Mouse (Mus musculus): ENCODE results near the gene Pptc7. TPM values are rescaled to one million over a fixed set of nuclear protein-coding genes. Genes with fewer than 3 reads are reported as not detected.

Gene Pptc7
- polyA plus RNA-seq, 1 experiment: 27.9 TPM

DNA sequence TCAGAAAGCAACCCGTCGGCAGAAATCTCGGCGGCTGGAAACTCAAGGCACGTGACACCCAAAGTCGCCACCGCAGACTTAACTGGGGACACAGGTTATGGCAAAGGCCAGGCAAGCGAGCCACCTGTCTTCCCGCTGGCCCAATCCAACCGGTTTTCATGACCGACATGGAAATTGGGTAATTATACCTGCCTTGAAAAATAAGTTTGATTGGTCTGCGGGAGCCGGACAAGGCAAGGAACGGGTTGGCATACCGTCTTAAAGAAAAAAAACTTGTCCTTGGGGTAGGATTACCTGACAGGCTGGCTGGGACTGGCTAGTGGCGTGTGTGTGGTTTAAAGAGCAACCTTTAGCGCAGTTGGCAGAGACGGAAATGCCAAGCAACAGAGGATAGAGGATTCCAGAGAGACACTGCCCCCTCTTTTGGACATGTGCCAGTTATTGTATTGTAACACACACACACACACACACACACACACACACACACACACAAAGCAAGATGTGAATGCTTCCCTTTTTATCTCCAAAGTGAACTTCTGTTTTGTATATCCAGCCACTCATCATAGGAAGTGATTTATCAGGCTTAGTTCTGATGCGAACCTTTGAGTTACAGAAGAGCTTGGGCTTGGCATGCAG lies 3.2 kb upstream of the Pptc7 start:
- H3K4me1 ChIP-seq (ENCODE audit: control insufficient read depth, insufficient read depth, low read length): peaks cover 1% of the 10 kb centered on the region; the same call in 1 of the 2 replicates
- H3K27ac ChIP-seq (ENCODE audit: insufficient read depth, low read length): no peak overlapping the region
- no peak overlapping the region for H3K4me3 ChIP-seq (ENCODE audit: insufficient read depth, low read length)
- no peak for TF ChIP-seq CTCF (IDR thresholded peaks at IDR 0.05; ENCODE audit: extremely low read depth, insufficient read depth, low read length)
- TF ChIP-seq POLR2A (IDR thresholded peaks at IDR 0.05; ENCODE audit: extremely low read depth, insufficient read depth, low read length): no peak

DNA sequence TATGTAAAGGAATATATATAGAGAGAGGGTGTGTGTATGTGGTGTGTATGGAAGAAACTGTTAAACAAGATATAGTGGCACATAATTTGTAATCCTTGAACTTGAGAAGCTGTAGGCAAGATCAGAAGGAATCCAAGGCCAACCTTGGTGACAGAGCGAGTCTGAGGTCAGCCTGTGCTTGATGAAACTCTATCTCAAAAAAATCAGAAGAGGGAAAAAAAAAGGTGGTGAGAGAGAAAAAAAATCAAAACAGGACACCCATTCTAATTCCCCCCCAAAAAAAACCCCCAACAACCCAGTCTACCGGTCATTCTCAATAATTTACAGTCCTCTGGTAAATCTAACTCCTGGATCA lies 360 bp upstream of the Pptc7 start:
- H3K4me1 ChIP-seq (ENCODE audit: control insufficient read depth, insufficient read depth, low read length): peaks cover 12% of the 10 kb centered on the region
- peak overlapping the region; percentile 90; the same call in 1 of the 2 replicates for H3K4me3 ChIP-seq (ENCODE audit: insufficient read depth, low read length)
- no peak overlapping the region for H3K27ac ChIP-seq (ENCODE audit: insufficient read depth, low read length)
- TF ChIP-seq CTCF (IDR thresholded peaks at IDR 0.05; ENCODE audit: extremely low read depth, insufficient read depth, low read length): no peak
- TF ChIP-seq POLR2A (IDR thresholded peaks at IDR 0.05; ENCODE audit: extremely low read depth, insufficient read depth, low read length): no peak

DNA sequence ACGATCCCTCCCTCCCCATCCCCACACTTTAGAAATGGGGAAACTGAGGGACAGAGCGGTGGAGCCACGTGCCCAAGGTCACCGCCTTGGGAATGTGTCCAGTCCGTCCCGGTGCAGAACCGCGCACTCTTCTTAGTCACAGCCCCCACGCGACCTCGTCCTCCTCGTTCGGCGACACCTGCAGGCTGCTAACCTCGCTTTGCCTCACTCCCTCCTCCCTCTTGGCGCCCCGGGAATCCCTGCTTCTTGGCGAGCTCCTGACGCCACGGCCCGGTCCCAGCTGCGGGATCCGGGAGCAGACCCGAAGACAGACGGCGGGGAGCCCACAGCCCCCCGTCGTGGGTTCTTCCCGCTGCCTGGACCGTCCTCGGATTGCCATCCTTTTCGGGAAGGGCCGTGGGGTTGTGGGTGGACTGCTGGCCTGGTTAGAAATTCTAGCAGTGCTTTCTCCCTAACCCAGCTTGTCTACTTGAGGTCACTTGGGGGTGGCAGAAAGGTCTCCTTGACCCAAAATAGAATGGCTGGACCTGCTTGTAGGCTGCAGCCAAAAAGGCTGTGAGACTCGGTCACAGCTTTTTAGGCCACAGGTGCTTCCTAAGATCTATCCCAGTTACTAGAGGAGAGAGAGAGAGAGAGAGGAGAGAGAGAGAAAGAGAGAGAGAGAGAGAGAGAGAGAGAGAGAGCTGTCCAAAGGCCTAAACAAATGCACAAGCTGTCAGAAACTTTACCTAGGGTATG lies 1.0 kb downstream of the Pptc7 start:
- Histone ChIP-seq H3K4me3 (ENCODE audit: insufficient read depth, low read length) (peak overlapping the region; percentile 90), H3K4me1 (ENCODE audit: control insufficient read depth, insufficient read depth, low read length) (peaks cover 12% of the 10 kb centered on the region), H3K27ac (ENCODE audit: insufficient read depth, low read length) (peak overlapping the region; percentile 32; the same call in 1 of the 2 replicates)
- TF ChIP-seq CTCF (IDR thresholded peaks at IDR 0.05; ENCODE audit: extremely low read depth, insufficient read depth, low read length): no peak
- 0 out of 2 replicates have a peak, but pooled peaks have one; percentile 33 for TF ChIP-seq POLR2A (IDR thresholded peaks at IDR 0.05; ENCODE audit: extremely low read depth, insufficient read depth, low read length)

DNA sequence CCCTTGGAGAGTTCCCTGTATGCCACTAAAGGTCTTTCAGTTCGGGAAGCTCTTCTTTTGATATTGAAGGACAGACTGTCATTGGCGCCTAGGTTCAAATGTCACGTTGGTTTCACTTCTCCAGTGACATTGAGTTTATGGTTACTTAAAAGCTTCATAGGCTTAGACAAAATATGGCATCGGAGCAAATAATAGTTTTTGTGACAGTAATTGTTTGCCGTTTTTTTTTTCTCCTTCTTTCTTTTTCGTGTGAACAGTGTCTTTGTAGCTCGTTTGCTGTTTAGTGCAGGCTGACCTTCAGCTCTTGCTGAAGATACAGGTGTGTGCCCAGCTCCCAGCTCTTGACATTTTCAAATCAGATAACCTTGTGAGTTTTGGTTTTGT lies 1.6 kb downstream of the Pptc7 start:
- peaks cover 12% of the 10 kb centered on the region for H3K4me1 ChIP-seq (ENCODE audit: control insufficient read depth, insufficient read depth, low read length)
- TF ChIP-seq POLR2A (IDR thresholded peaks at IDR 0.05; ENCODE audit: extremely low read depth, insufficient read depth, low read length): no peak
- no peak for TF ChIP-seq CTCF (IDR thresholded peaks at IDR 0.05; ENCODE audit: extremely low read depth, insufficient read depth, low read length)
- H3K4me3 ChIP-seq (ENCODE audit: insufficient read depth, low read length): peak overlapping the region; percentile 90; the same call in 1 of the 2 replicates
- H3K27ac ChIP-seq (ENCODE audit: insufficient read depth, low read length): no peak overlapping the region

DNA sequence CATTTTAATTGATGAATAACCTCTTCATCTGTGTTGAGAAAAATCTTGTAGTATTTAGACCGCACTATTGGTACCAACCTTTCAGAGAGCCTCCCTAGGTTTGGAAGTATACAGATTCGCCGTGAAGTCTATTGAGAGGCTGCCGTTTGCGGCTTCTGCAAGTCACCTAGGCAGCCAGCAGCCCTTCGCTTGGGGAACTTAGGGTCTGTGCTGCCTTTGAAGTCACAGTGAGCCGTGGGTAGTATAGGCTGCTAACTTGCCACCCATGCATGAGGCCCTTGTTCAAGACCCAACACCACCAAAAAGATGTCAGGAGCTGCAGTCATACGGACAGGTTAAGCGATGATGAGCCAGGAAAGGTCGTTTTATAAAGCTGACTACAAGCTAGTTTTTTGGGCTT lies 2.0 kb downstream of the Pptc7 start:
- peaks cover 11% of the 10 kb centered on the region for H3K4me1 ChIP-seq (ENCODE audit: control insufficient read depth, insufficient read depth, low read length)
- H3K4me3 ChIP-seq (ENCODE audit: insufficient read depth, low read length): peak overlapping the region; percentile 90; the same call in 1 of the 2 replicates
- H3K27ac ChIP-seq (ENCODE audit: insufficient read depth, low read length): no peak overlapping the region
- TF ChIP-seq POLR2A (IDR thresholded peaks at IDR 0.05; ENCODE audit: extremely low read depth, insufficient read depth, low read length) (no peak), CTCF (IDR thresholded peaks at IDR 0.05; ENCODE audit: extremely low read depth, insufficient read depth, low read length) (no peak)

DNA sequence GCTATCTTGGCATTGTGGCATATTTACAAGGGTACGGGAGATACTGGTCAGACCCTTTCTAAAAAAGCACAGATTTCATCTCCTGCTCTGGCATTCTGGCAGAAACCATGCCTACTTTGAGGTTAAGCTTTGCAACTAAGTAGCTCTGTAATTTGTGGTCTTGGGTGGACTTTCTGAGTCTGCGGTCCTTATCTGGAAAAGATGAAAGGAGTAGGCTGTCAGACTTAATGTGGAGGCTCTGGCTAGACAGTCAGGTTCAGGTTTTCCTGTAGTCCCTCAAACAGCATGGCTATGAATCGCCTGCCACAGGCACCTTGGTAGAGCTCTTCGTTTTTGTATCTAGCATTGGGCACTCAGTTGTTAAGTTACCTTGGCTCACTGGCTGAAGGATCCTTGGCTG lies 2.9 kb downstream of the Pptc7 start:
- no peak for TF ChIP-seq POLR2A (IDR thresholded peaks at IDR 0.05; ENCODE audit: extremely low read depth, insufficient read depth, low read length)
- TF ChIP-seq CTCF (IDR thresholded peaks at IDR 0.05; ENCODE audit: extremely low read depth, insufficient read depth, low read length): no peak
- H3K4me3 ChIP-seq (ENCODE audit: insufficient read depth, low read length): no peak overlapping the region
- H3K4me1 ChIP-seq (ENCODE audit: control insufficient read depth, insufficient read depth, low read length): peaks cover 12% of the 10 kb centered on the region
- H3K27ac ChIP-seq (ENCODE audit: insufficient read depth, low read length): no peak overlapping the region

DNA sequence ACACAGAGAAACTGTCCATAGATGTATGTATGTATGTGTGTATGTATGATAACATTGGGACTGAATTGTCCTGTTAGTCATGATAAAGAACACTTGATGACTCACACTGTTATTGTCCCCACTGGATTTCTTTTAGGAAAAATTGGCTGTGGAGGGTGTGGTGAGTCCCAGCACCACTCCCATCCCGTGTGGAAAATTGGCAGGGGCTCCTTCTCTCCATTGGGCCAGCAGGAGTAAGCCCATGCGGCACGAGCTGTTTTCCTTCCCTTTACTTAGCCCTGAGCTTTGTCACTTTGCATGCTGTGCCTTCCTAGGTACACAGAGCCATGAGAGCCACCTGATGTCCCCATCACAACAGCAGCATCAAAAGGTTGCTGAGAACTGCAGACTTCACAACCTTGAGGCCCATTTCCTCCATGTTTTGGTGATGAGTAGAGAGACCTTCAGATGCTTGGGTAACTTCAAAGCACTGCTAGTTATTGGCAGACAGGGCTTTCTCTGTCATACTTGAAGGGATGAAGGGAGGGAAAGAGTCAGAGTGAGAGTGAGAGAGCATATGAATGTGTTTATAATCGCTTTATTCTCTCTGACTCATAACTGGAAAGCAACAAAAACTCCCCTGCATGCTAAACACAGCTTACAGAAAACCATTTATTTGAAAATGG lies 4.1 kb downstream of the Pptc7 start:
- Histone ChIP-seq H3K4me3 (ENCODE audit: insufficient read depth, low read length) (no peak overlapping the region), H3K27ac (ENCODE audit: insufficient read depth, low read length) (no peak overlapping the region), H3K4me1 (ENCODE audit: control insufficient read depth, insufficient read depth, low read length) (peaks cover 12% of the 10 kb centered on the region)
- TF ChIP-seq CTCF (IDR thresholded peaks at IDR 0.05; ENCODE audit: extremely low read depth, insufficient read depth, low read length) (no peak), POLR2A (IDR thresholded peaks at IDR 0.05; ENCODE audit: extremely low read depth, insufficient read depth, low read length) (no peak)

DNA sequence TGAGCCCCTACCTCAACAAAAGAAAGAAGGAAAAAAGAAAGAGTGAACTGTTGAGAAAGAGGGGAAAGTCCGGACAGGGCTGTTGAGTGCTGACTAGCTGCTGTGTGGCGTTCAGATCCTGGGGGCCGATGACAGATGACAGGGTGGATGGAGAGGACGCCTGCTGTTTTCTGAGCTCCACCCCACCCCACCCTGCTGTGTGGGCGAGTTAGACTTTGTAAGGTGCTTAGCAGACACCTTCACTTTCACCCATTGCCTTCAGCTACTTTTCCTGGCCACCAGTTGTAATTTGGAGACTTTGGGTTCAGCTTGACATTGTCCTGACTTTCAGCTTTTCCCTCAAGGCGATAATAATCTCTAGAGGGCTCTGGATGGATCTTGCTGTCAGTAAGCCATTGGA lies 7.0 kb downstream of the Pptc7 start:
- peaks cover 15% of the 10 kb centered on the region for H3K4me1 ChIP-seq (ENCODE audit: control insufficient read depth, insufficient read depth, low read length)
- TF ChIP-seq POLR2A (IDR thresholded peaks at IDR 0.05; ENCODE audit: extremely low read depth, insufficient read depth, low read length) (no peak), CTCF (IDR thresholded peaks at IDR 0.05; ENCODE audit: extremely low read depth, insufficient read depth, low read length) (no peak)
- no peak overlapping the region for H3K27ac ChIP-seq (ENCODE audit: insufficient read depth, low read length)
- H3K4me3 ChIP-seq (ENCODE audit: insufficient read depth, low read length): no peak overlapping the region

DNA sequence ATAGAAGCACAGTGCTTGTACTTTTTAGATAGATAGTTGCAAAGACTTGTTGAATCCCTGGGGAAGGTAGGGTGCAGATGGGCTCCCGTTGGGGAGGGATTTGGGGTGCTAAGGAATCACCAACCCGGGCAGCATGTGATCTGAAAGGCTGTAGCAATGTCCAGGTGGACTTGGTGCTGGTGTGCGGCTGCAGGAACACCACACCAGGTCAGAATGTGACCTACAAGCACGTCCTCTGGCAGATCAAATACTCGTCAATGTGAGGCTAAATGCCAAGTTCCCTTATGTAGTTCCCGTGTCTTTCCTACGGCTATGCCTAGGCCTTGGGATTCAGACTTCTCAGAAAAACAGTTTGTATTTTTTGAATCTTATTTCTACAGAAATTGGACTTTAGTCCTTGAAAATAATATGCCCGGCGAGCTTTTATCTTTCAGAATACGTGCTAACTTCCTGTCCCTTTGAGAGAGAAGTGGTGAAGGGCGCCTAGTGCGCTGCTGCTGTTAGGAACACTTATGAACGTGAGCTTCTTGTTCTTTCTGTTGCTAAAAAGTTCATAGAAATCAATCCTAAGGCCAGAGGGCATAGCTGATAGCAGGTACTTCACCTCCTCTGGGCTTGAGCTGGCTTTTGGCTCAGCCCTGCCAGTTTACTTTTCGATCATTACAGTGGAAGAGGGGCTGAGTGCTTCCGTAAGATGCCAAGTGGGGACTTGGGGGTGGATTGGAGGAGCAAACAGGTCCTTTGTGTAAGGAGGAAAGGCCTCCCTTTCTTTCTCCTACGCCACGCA lies 7.6 kb downstream of the Pptc7 start:
- Histone ChIP-seq H3K27ac (ENCODE audit: insufficient read depth, low read length) (no peak overlapping the region), H3K4me3 (ENCODE audit: insufficient read depth, low read length) (no peak overlapping the region), H3K4me1 (ENCODE audit: control insufficient read depth, insufficient read depth, low read length) (peaks cover 13% of the 10 kb centered on the region)
- no peak for TF ChIP-seq CTCF (IDR thresholded peaks at IDR 0.05; ENCODE audit: extremely low read depth, insufficient read depth, low read length)
- no peak for TF ChIP-seq POLR2A (IDR thresholded peaks at IDR 0.05; ENCODE audit: extremely low read depth, insufficient read depth, low read length)

Measured in cortical plate, adult 2 months (tissue).